Mouse (Mus musculus): ENCODE results near the gene Mras. TPM values are rescaled to one million over a fixed set of nuclear protein-coding genes. Genes with fewer than 3 reads are reported as not detected.

Mras gene
- polyA plus RNA-seq, 1 experiment from 2014 or later = 14.2 TPM

GRCm38 (mm10) chr9:99359012-99359411 lies 78.2 kb downstream of the Mras start:
- DNase-seq (ENCODE audit: low spot score) = no peak
- ATAC-seq (replicated peaks; ENCODE audit: insufficient number of reproducible peaks, low FRiP score, low TSS enrichment, low read depth) = no peak
- H3K9ac ChIP-seq (replicated peaks; ENCODE audit: low read length) = no peak overlapping the region
- no peaks in the 10 kb centered on the region for H3K9me3 ChIP-seq (replicated peaks; ENCODE audit: control insufficient read depth, low read length)
- H3K27me3 ChIP-seq (ENCODE audit: control insufficient read depth, insufficient read depth, low read length) = peaks cover 31% of the 10 kb centered on the region
- no peaks in the 10 kb centered on the region for H3K36me3 ChIP-seq (replicated peaks; ENCODE audit: control insufficient read depth, insufficient read depth, low read depth, low read length)
- no peak overlapping the region for H3K4me2 ChIP-seq (ENCODE audit: low read depth, low read length)
- WGBS = 89% methylated on average over 15 of the region's 15 CpGs
- no peak overlapping the region for H3K27ac ChIP-seq (replicated peaks; ENCODE audit: low read depth, low read length)
- no peak overlapping the region for H3K4me3 ChIP-seq (ENCODE audit: low read depth, low read length)
- peaks cover 5% of the 10 kb centered on the region; the same call in 1 of the 2 replicates for H3K4me1 ChIP-seq (ENCODE audit: control insufficient read depth, insufficient read depth, low read length)

DNA sequence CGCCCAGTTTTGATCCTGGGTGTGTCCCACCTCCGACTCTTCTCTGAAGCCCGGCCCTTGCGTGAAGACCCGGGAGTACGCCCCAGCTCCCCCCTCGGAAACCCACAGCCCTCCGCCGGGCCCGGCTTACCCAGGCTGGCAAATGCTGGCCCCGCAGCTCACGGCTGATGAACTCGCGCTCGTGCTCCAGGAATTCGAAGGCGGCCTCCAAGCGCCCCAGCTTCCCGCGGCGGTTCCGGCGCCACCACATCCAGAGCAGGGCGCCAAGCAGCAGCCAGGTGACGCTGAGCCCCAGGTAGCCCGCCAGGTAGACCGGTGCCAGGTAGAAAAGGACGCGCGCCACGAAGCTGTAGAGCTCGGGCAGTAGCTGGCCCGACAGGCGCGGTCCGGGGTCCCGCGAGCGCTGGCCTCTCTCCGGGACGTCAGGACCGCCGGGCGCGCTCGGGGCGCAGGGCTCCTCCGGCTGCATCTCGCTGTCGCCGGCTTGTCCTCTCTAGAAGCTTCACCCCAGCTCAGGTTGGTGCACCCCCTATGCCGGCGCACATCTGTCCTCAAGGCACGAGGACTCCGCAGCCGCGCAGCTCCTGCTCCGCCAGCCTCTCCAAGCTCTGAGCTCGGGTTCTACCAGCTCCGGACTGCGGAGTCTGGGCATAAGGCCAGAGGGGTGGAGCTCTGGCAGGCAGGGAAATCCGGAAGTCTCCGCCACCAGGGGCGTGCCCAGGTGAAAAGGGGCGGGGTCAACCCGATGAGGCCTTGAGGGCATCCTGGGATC lies 79.1 kb downstream of the Mras start, which contains the start of gene Esyt3:
TSS of gene Esyt3 (minus strand) at position 637 of the 772 bp plus-strand sequence.
- no peaks in the 10 kb centered on the region for H3K9me3 ChIP-seq (replicated peaks; ENCODE audit: control insufficient read depth, low read length)
- peak within 1 kb of the TSS; percentile 28 for H3K9ac ChIP-seq (replicated peaks; ENCODE audit: low read length)
- peak; percentile 57 for DNase-seq (ENCODE audit: low spot score)
- peak; percentile 80; the same call in 1 of the 2 replicates for ATAC-seq (replicated peaks; ENCODE audit: insufficient number of reproducible peaks, low FRiP score, low TSS enrichment, low read depth)
- H3K4me2 ChIP-seq (ENCODE audit: low read depth, low read length) = peak within 1 kb of the TSS; percentile 94
- under 1% methylated on average over 66 of the region's 66 CpGs for WGBS
- peak within 1 kb of the TSS; percentile 44 for H3K4me3 ChIP-seq (ENCODE audit: low read depth, low read length)
- peaks cover 5% of the 10 kb centered on the region; the same call in 1 of the 2 replicates for H3K4me1 ChIP-seq (ENCODE audit: control insufficient read depth, insufficient read depth, low read length)
- peaks cover 31% of the 10 kb centered on the region for H3K27me3 ChIP-seq (ENCODE audit: control insufficient read depth, insufficient read depth, low read length)
- H3K27ac ChIP-seq (replicated peaks; ENCODE audit: low read depth, low read length) = no peak within 1 kb of the TSS
- no peaks in the 10 kb centered on the region for H3K36me3 ChIP-seq (replicated peaks; ENCODE audit: control insufficient read depth, insufficient read depth, low read depth, low read length)

- DNase-seq (ENCODE audit: low spot score) = peak; percentile 30
- Histone ChIP-seq H3K27ac (replicated peaks; ENCODE audit: low read depth, low read length) (no peak overlapping the region), H3K9ac (replicated peaks; ENCODE audit: low read length) (no peak overlapping the region), H3K9me3 (replicated peaks; ENCODE audit: control insufficient read depth, low read length) (no peaks in the 10 kb centered on the region), H3K36me3 (replicated peaks; ENCODE audit: control insufficient read depth, insufficient read depth, low read depth, low read length) (no peaks in the 10 kb centered on the region), H3K4me2 (ENCODE audit: low read depth, low read length) (peak overlapping the region; percentile 94), H3K27me3 (ENCODE audit: control insufficient read depth, insufficient read depth, low read length) (peaks cover 31% of the 10 kb centered on the region), H3K4me1 (ENCODE audit: control insufficient read depth, insufficient read depth, low read length) (peaks cover 5% of the 10 kb centered on the region; the same call in 1 of the 2 replicates), H3K4me3 (ENCODE audit: low read depth, low read length) (peak overlapping the region; percentile 44)
- WGBS = 6% methylated on average over 19 of the region's 19 CpGs
- ATAC-seq (replicated peaks; ENCODE audit: insufficient number of reproducible peaks, low FRiP score, low TSS enrichment, low read depth) = no peak
These were observed 79.6 kb downstream of the Mras start for GRCm38 (mm10) chr9:99357561-99357920.

DNA sequence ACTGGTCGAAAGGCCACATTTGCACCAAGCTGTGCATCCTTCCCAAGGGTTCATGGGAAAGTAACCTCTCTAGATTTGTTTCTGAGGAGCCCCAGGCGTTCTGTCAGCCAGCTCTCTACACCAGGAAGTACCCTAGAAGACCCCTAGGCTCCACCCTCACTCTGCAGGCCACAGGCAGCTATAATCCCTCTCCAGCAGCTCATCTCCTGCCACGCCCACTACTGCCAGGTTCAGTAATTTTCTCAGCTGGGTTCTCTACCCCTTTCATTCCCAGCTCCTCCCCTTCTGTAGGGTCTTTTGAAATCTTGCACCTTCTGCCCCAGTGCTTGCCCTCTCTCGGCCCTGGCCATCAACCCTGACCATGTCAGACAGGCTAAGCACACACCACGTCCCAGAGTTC lies 81.2 kb downstream of the Mras start:
- Histone ChIP-seq H3K4me2 (ENCODE audit: low read depth, low read length) (no peak overlapping the region), H3K9me3 (replicated peaks; ENCODE audit: control insufficient read depth, low read length) (no peaks in the 10 kb centered on the region), H3K27ac (replicated peaks; ENCODE audit: low read depth, low read length) (no peak overlapping the region), H3K27me3 (ENCODE audit: control insufficient read depth, insufficient read depth, low read length) (peaks cover 31% of the 10 kb centered on the region), H3K4me1 (ENCODE audit: control insufficient read depth, insufficient read depth, low read length) (peaks cover 5% of the 10 kb centered on the region; the same call in 1 of the 2 replicates), H3K9ac (replicated peaks; ENCODE audit: low read length) (no peak overlapping the region), H3K4me3 (ENCODE audit: low read depth, low read length) (no peak overlapping the region), H3K36me3 (replicated peaks; ENCODE audit: control insufficient read depth, insufficient read depth, low read depth, low read length) (no peaks in the 10 kb centered on the region)
- 14% methylated on average over 5 of the region's 5 CpGs for WGBS
- ATAC-seq (replicated peaks; ENCODE audit: insufficient number of reproducible peaks, low FRiP score, low TSS enrichment, low read depth) (no peak), DNase-seq (ENCODE audit: low spot score) (no peak)

DNA sequence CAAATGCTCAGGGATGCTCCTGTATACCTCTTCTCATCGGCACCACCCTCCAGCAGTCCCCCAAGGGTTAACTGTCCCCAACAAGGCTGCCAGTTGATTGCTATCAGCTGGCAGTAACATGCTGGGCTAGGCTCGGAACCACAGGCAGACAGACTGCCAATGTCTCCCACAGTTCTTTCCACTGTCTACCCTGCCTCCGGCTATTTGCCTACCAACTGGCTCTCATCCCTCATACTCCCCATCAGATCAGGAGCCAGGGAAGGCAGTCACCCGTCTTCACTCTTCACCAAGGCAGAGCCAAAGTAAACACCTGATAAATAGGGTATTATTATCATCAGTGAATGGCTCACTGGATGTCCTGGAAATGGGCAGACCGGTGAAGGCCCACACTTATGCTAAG lies 82.4 kb downstream of the Mras start:
- Histone ChIP-seq H3K27me3 (ENCODE audit: control insufficient read depth, insufficient read depth, low read length) (peaks cover 29% of the 10 kb centered on the region), H3K9me3 (replicated peaks; ENCODE audit: control insufficient read depth, low read length) (no peaks in the 10 kb centered on the region), H3K4me3 (ENCODE audit: low read depth, low read length) (no peak overlapping the region), H3K36me3 (replicated peaks; ENCODE audit: control insufficient read depth, insufficient read depth, low read depth, low read length) (no peaks in the 10 kb centered on the region), H3K9ac (replicated peaks; ENCODE audit: low read length) (no peak overlapping the region), H3K27ac (replicated peaks; ENCODE audit: low read depth, low read length) (no peak overlapping the region), H3K4me1 (ENCODE audit: control insufficient read depth, insufficient read depth, low read length) (peaks cover 5% of the 10 kb centered on the region; the same call in 1 of the 2 replicates), H3K4me2 (ENCODE audit: low read depth, low read length) (no peak overlapping the region)
- DNase-seq (ENCODE audit: low spot score) = no peak
- 63% methylated on average over 5 of the region's 5 CpGs for whole genome bisulfite sequencing
- no peak for ATAC-seq (replicated peaks; ENCODE audit: insufficient number of reproducible peaks, low FRiP score, low TSS enrichment, low read depth)

GRCm38 (mm10) chr9:99353390-99353789 lies 83.8 kb downstream of the Mras start:
- Histone ChIP-seq H3K4me3 (ENCODE audit: low read depth, low read length) (no peak overlapping the region), H3K9me3 (replicated peaks; ENCODE audit: control insufficient read depth, low read length) (no peaks in the 10 kb centered on the region), H3K4me1 (ENCODE audit: control insufficient read depth, insufficient read depth, low read length) (peaks cover 5% of the 10 kb centered on the region; the same call in 1 of the 2 replicates), H3K27me3 (ENCODE audit: control insufficient read depth, insufficient read depth, low read length) (peaks cover 23% of the 10 kb centered on the region), H3K36me3 (replicated peaks; ENCODE audit: control insufficient read depth, insufficient read depth, low read depth, low read length) (no peaks in the 10 kb centered on the region), H3K9ac (replicated peaks; ENCODE audit: low read length) (no peak overlapping the region), H3K27ac (replicated peaks; ENCODE audit: low read depth, low read length) (no peak overlapping the region), H3K4me2 (ENCODE audit: low read depth, low read length) (no peak overlapping the region)
- 68% methylated on average over 6 of the region's 6 CpGs for WGBS
- ATAC-seq (replicated peaks; ENCODE audit: insufficient number of reproducible peaks, low FRiP score, low TSS enrichment, low read depth) (no peak), DNase-seq (ENCODE audit: low spot score) (no peak)

DNA sequence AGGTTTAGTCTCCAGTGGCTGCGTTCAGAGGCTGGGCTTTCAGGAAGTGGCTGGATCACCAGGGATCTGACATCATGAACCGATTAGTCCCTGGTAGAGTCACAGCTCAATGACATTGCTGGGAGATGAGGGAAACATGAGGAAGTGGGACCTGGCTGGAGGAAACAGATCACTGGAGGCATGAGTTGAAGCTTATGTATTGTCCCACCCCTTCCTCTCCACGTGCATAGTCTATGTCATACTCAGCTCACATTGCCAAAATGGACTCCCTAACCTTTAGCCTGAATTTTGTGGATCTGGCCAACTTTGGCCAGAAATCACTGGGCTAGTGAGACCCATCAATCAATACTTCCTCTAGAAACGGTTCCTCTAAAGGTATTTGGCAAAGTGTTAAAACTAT lies 84.2 kb downstream of the Mras start:
- Histone ChIP-seq H3K4me2 (ENCODE audit: low read depth, low read length) (no peak overlapping the region), H3K27me3 (ENCODE audit: control insufficient read depth, insufficient read depth, low read length) (peaks cover 19% of the 10 kb centered on the region), H3K4me1 (ENCODE audit: control insufficient read depth, insufficient read depth, low read length) (peaks cover 4% of the 10 kb centered on the region; the same call in 1 of the 2 replicates), H3K36me3 (replicated peaks; ENCODE audit: control insufficient read depth, insufficient read depth, low read depth, low read length) (no peaks in the 10 kb centered on the region), H3K4me3 (ENCODE audit: low read depth, low read length) (no peak overlapping the region), H3K9ac (replicated peaks; ENCODE audit: low read length) (no peak overlapping the region), H3K27ac (replicated peaks; ENCODE audit: low read depth, low read length) (no peak overlapping the region), H3K9me3 (replicated peaks; ENCODE audit: control insufficient read depth, low read length) (no peaks in the 10 kb centered on the region)
- DNase-seq (ENCODE audit: low spot score) (no peak), ATAC-seq (replicated peaks; ENCODE audit: insufficient number of reproducible peaks, low FRiP score, low TSS enrichment, low read depth) (no peak)
- WGBS = 66% methylated on average over 4 of the region's 4 CpGs

DNA sequence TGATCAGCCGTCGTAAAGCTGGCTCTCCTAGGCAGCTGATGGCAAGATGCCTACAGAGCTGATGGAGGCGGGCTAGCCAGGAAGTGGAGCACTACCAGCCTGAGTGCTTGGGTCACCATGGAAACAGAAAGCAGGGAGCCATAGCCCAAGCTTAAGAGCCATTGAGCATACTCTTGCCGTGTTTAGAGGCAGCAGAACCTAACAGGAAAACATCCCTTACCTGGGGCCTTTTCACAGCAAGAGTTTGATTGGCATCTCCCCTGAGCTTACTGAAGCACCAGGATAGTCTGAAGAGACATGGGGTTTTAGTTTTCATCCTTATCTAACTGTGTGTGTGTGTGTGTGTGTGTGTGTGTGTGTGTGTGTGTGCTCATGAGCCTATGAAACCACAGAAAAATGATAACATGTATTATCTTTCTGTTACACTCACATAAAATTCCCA lies 91.8 kb downstream of the Mras start:
- H3K9ac ChIP-seq (replicated peaks; ENCODE audit: low read length) = no peak overlapping the region
- H3K4me2 ChIP-seq (ENCODE audit: low read depth, low read length) = no peak overlapping the region
- H3K9me3 ChIP-seq (replicated peaks; ENCODE audit: control insufficient read depth, low read length) = no peaks in the 10 kb centered on the region
- H3K4me3 ChIP-seq (ENCODE audit: low read depth, low read length) = no peak overlapping the region
- H3K27ac ChIP-seq (replicated peaks; ENCODE audit: low read depth, low read length) = no peak overlapping the region
- no peaks in the 10 kb centered on the region for H3K36me3 ChIP-seq (replicated peaks; ENCODE audit: control insufficient read depth, insufficient read depth, low read depth, low read length)
- no peaks in the 10 kb centered on the region for H3K4me1 ChIP-seq (ENCODE audit: control insufficient read depth, insufficient read depth, low read length)
- ATAC-seq (replicated peaks; ENCODE audit: insufficient number of reproducible peaks, low FRiP score, low TSS enrichment, low read depth) (no peak), DNase-seq (ENCODE audit: low spot score) (no peak)
- no peaks in the 10 kb centered on the region for H3K27me3 ChIP-seq (ENCODE audit: control insufficient read depth, insufficient read depth, low read length)
- 53% methylated on average over 4 of the region's 4 CpGs for WGBS

All from embryonic facial prominence, embryonic 11.5 days (tissue).